Mouse (Mus musculus): ENCODE results near the gene Klk5.

Klk5 gene

GRCm38 (mm10) chr7:43878281-43878680 is 36.5 kb downstream of the Klk5 start:
- no peak for DNase-seq (ENCODE audit: low read depth)

DNA sequence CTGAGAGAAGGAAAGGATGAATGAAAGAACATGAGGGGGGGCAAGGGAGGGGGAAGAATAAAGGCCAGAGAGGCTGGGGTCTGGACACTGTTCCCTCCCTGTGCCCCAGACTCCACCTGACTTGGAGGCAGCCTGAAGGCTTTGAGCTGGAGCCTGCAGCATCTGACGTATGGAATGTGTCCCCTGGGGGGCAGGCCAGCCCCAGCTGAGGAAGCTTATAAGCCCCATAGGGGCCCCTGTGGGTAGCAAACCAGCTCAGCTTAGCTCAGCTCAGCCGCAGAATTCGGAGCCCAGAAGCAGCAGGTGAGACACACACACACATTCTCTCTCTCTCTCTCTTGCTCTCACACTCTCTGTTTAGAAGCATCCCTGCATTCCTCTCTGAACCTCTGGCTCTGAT is 39.1 kb downstream of the Klk5 start, which contains the start of gene Klk4:
Klk4 (plus strand) TSS at position 249 of the 400 bp plus-strand sequence.
- DNase-seq (ENCODE audit: low read depth) = no peak

- DNase-seq (ENCODE audit: low read depth) = no peak
Measured at GRCm38 (mm10) chr7:43882346-43882745, 40.6 kb downstream of the Klk5 start.

DNA sequence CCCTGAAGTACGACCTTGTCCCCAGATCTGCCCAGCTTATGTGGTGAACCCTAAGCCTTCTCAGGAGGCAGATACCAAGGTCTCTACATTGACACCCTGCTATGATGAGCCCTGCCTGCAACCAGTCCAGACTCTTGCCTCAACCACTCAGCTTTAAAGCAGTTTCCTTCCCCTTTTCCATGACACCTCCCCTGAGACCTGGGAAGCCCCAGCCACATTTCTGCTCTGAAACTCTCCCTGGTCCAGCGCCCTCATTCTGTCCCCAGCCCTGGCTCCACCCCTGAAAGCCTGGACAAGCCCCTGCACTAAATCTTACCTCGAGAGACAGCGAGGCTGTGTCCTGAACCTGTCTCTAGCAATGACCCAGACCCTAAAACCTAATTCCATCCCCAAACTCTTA is 41.0 kb downstream of the Klk5 start:
- DNase-seq (ENCODE audit: low read depth) = no peak

GRCm38 (mm10) chr7:43883547-43883946 is 41.8 kb downstream of the Klk5 start:
- DNase-seq (ENCODE audit: low read depth) = peak; percentile 9

GRCm38 (mm10) chr7:43891365-43891764 is 49.6 kb downstream of the Klk5 start:
- DNase-seq (ENCODE audit: low read depth) = no peak

DNA sequence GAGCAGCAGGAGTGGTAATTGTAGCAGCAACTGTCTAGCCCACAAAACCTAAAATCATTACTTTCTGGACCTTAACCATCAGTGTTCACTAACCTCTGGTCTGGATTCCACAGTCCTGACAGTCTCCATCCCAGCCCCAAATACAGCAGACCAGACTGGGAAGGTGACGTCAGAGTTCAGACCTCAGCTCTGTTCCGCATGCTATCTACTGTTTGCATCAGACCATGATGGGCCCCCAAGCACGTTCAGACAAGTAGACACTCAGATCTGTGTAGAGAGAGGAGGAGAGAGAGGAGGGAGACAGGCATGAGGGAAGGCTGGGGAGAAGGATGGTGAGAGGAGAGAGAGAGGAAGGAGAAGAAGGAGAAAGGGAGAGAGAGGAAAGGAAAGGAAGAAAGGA is 50.0 kb downstream of the Klk5 start:
- DNase-seq (ENCODE audit: low read depth) = no peak

- DNase-seq (ENCODE audit: low read depth) = peak; percentile 33
Measured at GRCm38 (mm10) chr7:43894836-43895235, 53.1 kb downstream of the Klk5 start.
